Mouse (Mus musculus) liver, adult 2 months (tissue): ENCODE results near the gene Tnfrsf1b. TPM values are rescaled to one million over a fixed set of nuclear protein-coding genes. Genes with fewer than 3 reads are reported as not detected.

Experiments used
- DNase-seq: peaks from one replicate; pipeline ENCODE4 v3.0.0-alpha.2; 2011; ENCODE audit warnings: low read depth, low spot score; ENCODE audit errors: extremely low read depth
- H3K27ac ChIP-seq: fragments of 200-500 bp; replicated peaks from 2 replicates; pipeline ENCODE4 v1.5.1; 2012; ENCODE audit warnings: low read depth, mild to moderate bottlenecking, control low read depth, inconsistent platforms, low read length; ENCODE audit not compliant: insufficient read depth
- H3K27me3 ChIP-seq: fragments of 200-500 bp; 2 replicates; pipeline ENCODE4 v1.6.1; 2012; ENCODE audit warnings: mild to moderate bottlenecking, moderate library complexity, low read length, inconsistent platforms; ENCODE audit not compliant: control insufficient read depth, insufficient read depth
- H3K36me3 ChIP-seq: fragments of 200-500 bp; 2 replicates; pipeline ENCODE4 v1.6.1; 2012; ENCODE audit warnings: low read length, inconsistent platforms; ENCODE audit not compliant: control insufficient read depth, insufficient read depth
- H3K4me1 ChIP-seq: fragments of 200-500 bp; 2 replicates; pipeline ENCODE4 v1.6.1; 2011; ENCODE audit warnings: low read length; ENCODE audit not compliant: control insufficient read depth, insufficient read depth
- H3K4me3 ChIP-seq: fragments of 200-500 bp; 2 replicates; pipeline ENCODE4 v1.5.1; 2011; ENCODE audit warnings: low read depth, mild to moderate bottlenecking, control low read depth, low read length, moderate library complexity; ENCODE audit not compliant: insufficient read depth
- H3K79me2 ChIP-seq: fragments of 200-500 bp; 2 replicates; pipeline ENCODE4 v1.6.1; 2012; ENCODE audit warnings: inconsistent platforms, mild to moderate bottlenecking, low read length, moderate library complexity; ENCODE audit not compliant: control insufficient read depth, insufficient read depth
- H3K9ac ChIP-seq: fragments of 200-500 bp; 2 replicates; pipeline ENCODE4 v1.6.1; 2012; ENCODE audit warnings: low read depth, mild to moderate bottlenecking, control low read depth, inconsistent platforms, low read length
- CTCF ChIP-seq: fragments of 200-500 bp; IDR thresholded peaks from 2 replicates; pipeline ENCODE4 v1.5.1; 2011; ENCODE audit warnings: low read depth, low read length, control low read depth
- POLR2A ChIP-seq: fragments of 200-500 bp; IDR thresholded peaks from 2 replicates; pipeline ENCODE4 v1.6.1; 2011; ENCODE audit warnings: low read length, control low read depth; ENCODE audit not compliant: insufficient read depth; ENCODE audit errors: extremely low read depth
- WGBS: fragments of 180-500 bp; shearing (Covaris S2); methylation state at CpG from one replicate; pipeline ENCODE4 v1.1.7; 2018; 5-methylcytosine and 5-hydroxymethylcytosine counted together
- polyA plus RNA-seq: library from polyadenylated mRNA; depleted of rRNA; stranded (reverse); fragments of >200 nt; gene quantifications from 2 replicates; pipeline ENCODE4 v1.2.3, GENCODE M21; 2012
- total RNA-seq: library from RNA; depleted of rRNA; stranded (reverse); fragments of >200 nt; gene quantifications from 2 replicates; pipeline ENCODE4 v1.2.3, GENCODE M21; 2014

Tnfrsf1b gene
- total and polyA plus RNA-seq, 2 experiments = 10.8 to 16.8 TPM

- Histone ChIP-seq H3K79me2 (no peaks in the 10 kb centered on the region), H3K27me3 (no peaks in the 10 kb centered on the region), H3K4me1 (no peaks in the 10 kb centered on the region), H3K4me3 (no peak overlapping the region), H3K27ac (no peak overlapping the region), H3K36me3 (no peaks in the 10 kb centered on the region), H3K9ac (no peak overlapping the region)
- WGBS = 57% methylated on average over 2 of the region's 2 CpGs
- TF ChIP-seq CTCF (no peak), POLR2A (no peak)
- DNase-seq = no peak
Measured at GRCm38 (mm10) chr4:145264761-145265160, 18.1 kb upstream of the Tnfrsf1b start.

GRCm38 (mm10) chr4:145263583-145263982, 16.9 kb upstream of the Tnfrsf1b start:
- Histone ChIP-seq H3K27ac (no peak overlapping the region), H3K79me2 (no peaks in the 10 kb centered on the region), H3K9ac (no peak overlapping the region), H3K4me1 (no peaks in the 10 kb centered on the region), H3K36me3 (no peaks in the 10 kb centered on the region), H3K27me3 (no peaks in the 10 kb centered on the region), H3K4me3 (no peak overlapping the region)
- WGBS = 100% methylated on average over 1 of the region's 1 CpGs
- DNase-seq = no peak
- TF ChIP-seq POLR2A (no peak), CTCF (no peak)

GRCm38 (mm10) chr4:145260802-145261201, 14.1 kb upstream of the Tnfrsf1b start:
- Histone ChIP-seq H3K27me3 (no peaks in the 10 kb centered on the region), H3K4me1 (no peaks in the 10 kb centered on the region), H3K36me3 (no peaks in the 10 kb centered on the region), H3K27ac (no peak overlapping the region), H3K4me3 (no peak overlapping the region), H3K79me2 (no peaks in the 10 kb centered on the region), H3K9ac (no peak overlapping the region)
- WGBS = 87% methylated on average over 5 of the region's 5 CpGs
- no peak for DNase-seq
- no peak for TF ChIP-seq POLR2A
- TF ChIP-seq CTCF = no peak

GRCm38 (mm10) chr4:145257751-145258434, 11.2 kb upstream of the Tnfrsf1b start:
- Histone ChIP-seq H3K4me3 (no peak overlapping the region), H3K27ac (no peak overlapping the region)
- WGBS = 82% methylated on average over 5 of the region's 5 CpGs

GRCm38 (mm10) chr4:145256144-145256543, 9.5 kb upstream of the Tnfrsf1b start:
- 95% methylated on average over 5 of the region's 5 CpGs for WGBS

More at GRCm38 (mm10) chr4:145257751-145258434, 11.2 kb upstream of the Tnfrsf1b start:
- no peaks in the 10 kb centered on the region for H3K36me3 ChIP-seq
- H3K4me1 ChIP-seq = no peaks in the 10 kb centered on the region; the same call in 1 of the 2 replicates
- no peak for DNase-seq
- no peaks in the 10 kb centered on the region for H3K79me2 ChIP-seq
- no peak for TF ChIP-seq POLR2A
- no peak for TF ChIP-seq CTCF
- H3K9ac ChIP-seq = no peak overlapping the region
- no peaks in the 10 kb centered on the region for H3K27me3 ChIP-seq

GRCm38 (mm10) chr4:145254418-145254817, 7.7 kb upstream of the Tnfrsf1b start:
- no peak overlapping the region for H3K27ac ChIP-seq
- no peak for TF ChIP-seq POLR2A
- no peak for TF ChIP-seq CTCF
- H3K27me3 ChIP-seq = no peaks in the 10 kb centered on the region
- H3K9ac ChIP-seq = no peak overlapping the region
- DNase-seq = no peak
- no peaks in the 10 kb centered on the region for H3K36me3 ChIP-seq
- no peaks in the 10 kb centered on the region for H3K79me2 ChIP-seq
- 16% methylated on average over 13 of the region's 13 CpGs for WGBS
- H3K4me3 ChIP-seq = no peak overlapping the region
- no peaks in the 10 kb centered on the region; the same call in 1 of the 2 replicates for H3K4me1 ChIP-seq

More at GRCm38 (mm10) chr4:145256144-145256543, 9.5 kb upstream of the Tnfrsf1b start:
- TF ChIP-seq POLR2A = no peak
- TF ChIP-seq CTCF = no peak
- Histone ChIP-seq H3K4me3 (no peak overlapping the region), H3K79me2 (no peaks in the 10 kb centered on the region), H3K4me1 (no peaks in the 10 kb centered on the region; the same call in 1 of the 2 replicates), H3K9ac (no peak overlapping the region), H3K36me3 (no peaks in the 10 kb centered on the region), H3K27ac (no peak overlapping the region), H3K27me3 (no peaks in the 10 kb centered on the region)
- DNase-seq = no peak
